Mouse (Mus musculus) intestine, embryonic 14.5 days (tissue): ENCODE data around the gene Snx29. TPM values are rescaled to one million over a fixed set of nuclear protein-coding genes. Genes with fewer than 3 reads are reported as not detected.
"Not testable (repeated sequence)": the region's sequence is repeated elsewhere in the genome, so short reads cannot be mapped to it uniquely, and the experiment has no call there.

Source experiments
- ATAC-seq: fragments of 200-750 bp; cut with Nextera tagmentation; replicated peaks from 2 replicates; pipeline ENCODE4 v1.8.0; 2017; ENCODE audit warnings: low read depth, moderate number of reproducible peaks, moderate TSS enrichment, moderate library complexity; ENCODE audit not compliant: low FRiP score, low TSS enrichment
- DNase-seq: peaks from one replicate; pipeline ENCODE4 v3.0.0-alpha.2; 2018; ENCODE audit warnings: low spot score
- H3K27ac ChIP-seq: fragments of 300-500 bp; sonication (generic); 2 replicates; pipeline ENCODE4 v1.5.1; 2014; ENCODE audit warnings: low read depth, mild to moderate bottlenecking, control low read depth
- H3K27me3 ChIP-seq: fragments of 300-500 bp; sonication (generic); replicated peaks from 2 replicates; pipeline ENCODE4 v1.6.1; 2014; ENCODE audit warnings: low read length, control low read depth; ENCODE audit not compliant: control insufficient read depth, insufficient read depth
- H3K36me3 ChIP-seq: fragments of 300-500 bp; sonication (generic); 2 replicates; pipeline ENCODE4 v1.6.1; 2014; ENCODE audit warnings: low read length, control low read depth; ENCODE audit not compliant: control insufficient read depth, insufficient read depth
- H3K4me1 ChIP-seq: fragments of 300-500 bp; sonication (generic); replicated peaks from 2 replicates; pipeline ENCODE4 v1.6.1; 2014; ENCODE audit warnings: low read length, control low read depth, mixed read lengths; ENCODE audit not compliant: control insufficient read depth, insufficient read depth
- H3K4me2 ChIP-seq: fragments of 300-500 bp; sonication (generic); 2 replicates; pipeline ENCODE4 v1.6.1; 2014; ENCODE audit warnings: low read length
- H3K4me3 ChIP-seq: fragments of 300-500 bp; sonication (generic); 2 replicates; pipeline ENCODE4 v1.5.1; 2014; ENCODE audit warnings: low read depth, low read length, control low read depth, mixed read lengths
- H3K9ac ChIP-seq: fragments of 300-500 bp; sonication (generic); 2 replicates; pipeline ENCODE4 v1.6.1; 2014; ENCODE audit warnings: mild to moderate bottlenecking, low read length
- H3K9me3 ChIP-seq: fragments of 300-500 bp; sonication (generic); 2 replicates; pipeline ENCODE4 v1.6.1; 2016; ENCODE audit warnings: low read length, control low read depth; ENCODE audit not compliant: control insufficient read depth
- WGBS: fragments of 180-500 bp; shearing (Covaris S2); extraction: QIAGEN DNeasy Blood & Tissue Kit; methylation state at CpG from one replicate; pipeline ENCODE4 v1.1.7; 2014; 5-methylcytosine and 5-hydroxymethylcytosine counted together
- polyA plus RNA-seq: library from polyadenylated mRNA; unstranded; fragments of >200 nt; fragmentation: Nextera tagmentation; extraction: Ambion mirVana; gene quantifications from 2 replicates; pipeline ENCODE4 v1.2.1, GENCODE M21; 2014

Gene Snx29
- polyA plus RNA-seq, 1 experiment from 2014 or later, result 6.3 TPM

- H3K27me3 ChIP-seq, result no peaks in the 10 kb centered on the region
- no peak for ATAC-seq
- H3K4me1 ChIP-seq, result no peaks in the 10 kb centered on the region
- no peak for DNase-seq
- no peak overlapping the region for H3K4me3 ChIP-seq
- no peak overlapping the region for H3K27ac ChIP-seq
- no peak overlapping the region for H3K4me2 ChIP-seq
- no peak overlapping the region for H3K9ac ChIP-seq
- WGBS, result 92% methylated on average over 2 of the region's 2 CpGs
- H3K9me3 ChIP-seq, result no peaks in the 10 kb centered on the region
- H3K36me3 ChIP-seq, result no peaks in the 10 kb centered on the region; the same call in 1 of the 2 replicates
Measured at GRCm38 (mm10) chr16:11422889-11423610, 100.3 kb downstream of the Snx29 start.

GRCm38 (mm10) chr16:11423611-11424297 lies 101.0 kb downstream of the Snx29 start:
- H3K4me1 ChIP-seq, H3K9me3 ChIP-seq, ATAC-seq, H3K27ac ChIP-seq, H3K27me3 ChIP-seq, DNase-seq, H3K36me3 ChIP-seq, H3K4me3 ChIP-seq, H3K4me2 ChIP-seq, H3K9ac ChIP-seq: not testable (repeated sequence)
- 95% methylated on average over 2 of the region's 2 CpGs for WGBS

GRCm38 (mm10) chr16:11424568-11425145 lies 101.9 kb downstream of the Snx29 start:
- DNase-seq, result no peak
- 86% methylated on average over 9 of the region's 9 CpGs for WGBS
- ATAC-seq, result no peak
- Histone ChIP-seq H3K4me3 (no peak overlapping the region), H3K4me1 (no peaks in the 10 kb centered on the region), H3K9me3 (no peaks in the 10 kb centered on the region), H3K36me3 (no peaks in the 10 kb centered on the region; the same call in 1 of the 2 replicates), H3K27me3 (no peaks in the 10 kb centered on the region), H3K9ac (no peak overlapping the region), H3K4me2 (no peak overlapping the region), H3K27ac (no peak overlapping the region)

- Histone ChIP-seq H3K9me3 (no peaks in the 10 kb centered on the region), H3K27ac (no peak overlapping the region), H3K4me3 (no peak overlapping the region), H3K27me3 (no peaks in the 10 kb centered on the region), H3K4me1 (no peaks in the 10 kb centered on the region), H3K9ac (no peak overlapping the region), H3K36me3 (no peaks in the 10 kb centered on the region; the same call in 1 of the 2 replicates), H3K4me2 (no peak overlapping the region)
- ATAC-seq (no peak), DNase-seq (no peak)
- WGBS, result 55% methylated on average over 7 of the region's 7 CpGs
Measured at GRCm38 (mm10) chr16:11425279-11425678, 102.6 kb downstream of the Snx29 start.

GRCm38 (mm10) chr16:11426810-11427537 lies 104.3 kb downstream of the Snx29 start:
- Histone ChIP-seq H3K4me2 (no peak overlapping the region), H3K36me3 (no peaks in the 10 kb centered on the region), H3K4me1 (no peaks in the 10 kb centered on the region), H3K4me3 (no peak overlapping the region), H3K9ac (no peak overlapping the region), H3K9me3 (no peaks in the 10 kb centered on the region), H3K27me3 (no peaks in the 10 kb centered on the region), H3K27ac (no peak overlapping the region)
- 64% methylated on average over 8 of the region's 8 CpGs for WGBS
- no peak for DNase-seq
- peak; percentile 76 for ATAC-seq

- Histone ChIP-seq H3K27me3 (no peaks in the 10 kb centered on the region), H3K27ac (no peak overlapping the region), H3K9me3 (no peaks in the 10 kb centered on the region), H3K4me3 (no peak overlapping the region), H3K4me1 (no peaks in the 10 kb centered on the region), H3K9ac (no peak overlapping the region), H3K4me2 (no peak overlapping the region), H3K36me3 (no peaks in the 10 kb centered on the region)
- ATAC-seq (no peak), DNase-seq (no peak)
- WGBS, result 90% methylated on average over 3 of the region's 3 CpGs
Measured at GRCm38 (mm10) chr16:11429784-11430183, 107.1 kb downstream of the Snx29 start.

- Histone ChIP-seq H3K36me3 (no peaks in the 10 kb centered on the region), H3K27me3 (no peaks in the 10 kb centered on the region), H3K4me3 (no peak overlapping the region), H3K27ac (no peak overlapping the region), H3K9ac (no peak overlapping the region), H3K4me2 (no peak overlapping the region), H3K4me1 (no peaks in the 10 kb centered on the region), H3K9me3 (no peaks in the 10 kb centered on the region)
- no peak for ATAC-seq
- no peak for DNase-seq
- WGBS, result 91% methylated on average over 6 of the region's 6 CpGs
Measured at GRCm38 (mm10) chr16:11430520-11430919, 107.8 kb downstream of the Snx29 start.

- Histone ChIP-seq H3K4me1 (no peaks in the 10 kb centered on the region), H3K27me3 (no peaks in the 10 kb centered on the region), H3K4me3 (no peak overlapping the region), H3K9me3 (no peaks in the 10 kb centered on the region), H3K27ac (no peak overlapping the region), H3K4me2 (no peak overlapping the region), H3K36me3 (no peaks in the 10 kb centered on the region), H3K9ac (no peak overlapping the region)
- DNase-seq (no peak), ATAC-seq (no peak)
Measured at GRCm38 (mm10) chr16:11433779-11434178, 111.1 kb downstream of the Snx29 start.
